Mouse (Mus musculus): ENCODE measurements around the gene Cbx8. TPM values are rescaled to one million over a fixed set of nuclear protein-coding genes. Genes with fewer than 3 reads are reported as not detected.

Cbx8 gene
- polyA plus RNA-seq (2012; rRNA removed): 1.4 and 2.6 TPM in 2 replicates

DNA sequence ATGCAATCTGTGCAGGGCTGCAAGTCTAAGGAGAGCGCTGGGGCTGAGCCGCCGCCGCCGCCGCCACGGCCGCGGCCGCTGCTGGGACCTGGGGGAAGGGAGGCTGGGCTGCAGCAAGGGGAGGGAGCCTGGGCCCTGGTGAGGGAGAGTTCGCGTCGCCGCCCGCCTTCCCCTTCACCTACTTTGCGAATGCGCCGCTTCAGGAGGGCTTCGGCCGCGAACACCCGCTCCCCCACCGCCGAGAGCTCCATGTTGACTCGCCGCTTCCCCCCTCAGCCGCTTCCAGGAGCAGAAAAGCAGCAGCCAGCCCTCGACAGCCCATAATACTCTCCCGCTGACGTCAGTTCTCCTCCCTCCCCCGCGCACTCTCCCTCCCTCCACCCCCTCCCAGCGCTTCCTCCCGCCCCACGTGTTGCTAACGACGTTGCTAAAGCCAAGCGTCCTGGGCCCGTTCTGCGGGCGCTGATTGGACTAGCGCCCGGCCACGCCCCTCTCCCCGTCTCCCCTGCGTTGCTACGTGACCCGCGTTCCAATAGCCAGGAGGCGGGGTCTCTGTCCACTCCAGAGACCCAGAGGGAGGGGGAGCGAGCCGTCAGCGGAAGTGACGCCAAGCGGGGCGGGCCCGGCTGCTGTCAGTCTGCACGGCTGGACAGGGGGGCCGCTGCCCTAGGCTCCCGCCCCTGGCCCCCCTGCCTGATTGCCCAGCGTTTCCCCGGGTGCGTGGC is at the start of gene Cbx8:
TSS of gene Cbx8 (minus strand) at position 370 of the 725 bp plus-strand sequence.

GRCm38 (mm10) chr11:119086144-119086971 is 45.6 kb upstream of the Cbx8 start, which contains the start of gene Cbx4:
Cbx4 (minus strand) TSS chr11:119086221.

GRCm38 (mm10) chr11:119022895-119023615 is 17.7 kb downstream of the Cbx8 start, which contains the start of gene Cbx2:
Cbx2 (plus strand) TSS chr11:119022962.

GRCm38 (mm10) chr11:118987999-118988398 is 52.8 kb downstream of the Cbx8 start, which contains the start of gene Enpp7:
Enpp7 (plus strand) TSS chr11:118988188.

Other genes starting within 250 kb of the Cbx8 start
- gene Rbfox3, start 129.4 kb downstream of the Cbx8 start, polyA plus RNA-seq (2012; rRNA removed): 0.12 and 0.23 TPM in 2 replicates
- 0.03 and 0.05 TPM in 2 replicates for gene Enpp7, start 52.8 kb downstream of the Cbx8 start, polyA plus RNA-seq (2012; rRNA removed)
- gene Cbx2, start 18.0 kb downstream of the Cbx8 start, polyA plus RNA-seq (2012; rRNA removed): 0.92 and 1.7 TPM in 2 replicates
- 6.2 and 7.4 TPM in 2 replicates for gene Cbx4, start 45.3 kb upstream of the Cbx8 start, polyA plus RNA-seq (2012; rRNA removed)
- gene Tbc1d16, start 187.5 kb upstream of the Cbx8 start, polyA plus RNA-seq (2012; rRNA removed): 3.9 and 4.4 TPM in 2 replicates
- 0.10 and 0.18 TPM in 2 replicates for gene Ccdc40, start 187.6 kb upstream of the Cbx8 start, polyA plus RNA-seq (2012; rRNA removed)
- gene Gaa, start 226.9 kb upstream of the Cbx8 start, polyA plus RNA-seq (2012; rRNA removed): 59.8 and 68.5 TPM in 2 replicates